Mouse (Mus musculus): ENCODE measurements around the gene L2hgdh. TPM values are rescaled to one million over a fixed set of nuclear protein-coding genes. Genes with fewer than 3 reads are reported as not detected.
"Not testable (repeated sequence)": the region's sequence is repeated elsewhere in the genome, so short reads cannot be mapped to it uniquely, and the experiment has no call there.

L2hgdh gene
- polyA plus RNA-seq, 1 experiment from 2014 or later: 21.3 TPM

GRCm38 (mm10) chr12:69653973-69654372 lies 70.7 kb downstream of the L2hgdh start:
- H3K4me3 ChIP-seq (ENCODE audit: low read length); H3K27ac ChIP-seq (ENCODE audit: low read length); H3K27me3 ChIP-seq (replicated peaks; ENCODE audit: control insufficient read depth, insufficient read depth, low read length); H3K9me3 ChIP-seq (ENCODE audit: control insufficient read depth, low read length); H3K4me1 ChIP-seq (ENCODE audit: control insufficient read depth, insufficient read depth, low read length); H3K36me3 ChIP-seq (ENCODE audit: control insufficient read depth, insufficient read depth, low read length); H3K9ac ChIP-seq (ENCODE audit: low read depth, low read length); H3K4me2 ChIP-seq (ENCODE audit: low read depth, low read length): not testable (repeated sequence)
- ATAC-seq: peak; percentile 55

- no peak overlapping the region for H3K9ac ChIP-seq (ENCODE audit: low read depth, low read length)
- peaks cover 4% of the 10 kb centered on the region; the same call in 1 of the 2 replicates for H3K4me1 ChIP-seq (ENCODE audit: control insufficient read depth, insufficient read depth, low read length)
- ATAC-seq: peak; percentile 91
- H3K4me2 ChIP-seq (ENCODE audit: low read depth, low read length): no peak overlapping the region
- no peaks in the 10 kb centered on the region for H3K27me3 ChIP-seq (replicated peaks; ENCODE audit: control insufficient read depth, insufficient read depth, low read length)
- H3K36me3 ChIP-seq (ENCODE audit: control insufficient read depth, insufficient read depth, low read length): no peaks in the 10 kb centered on the region
- H3K4me3 ChIP-seq (ENCODE audit: low read length): no peak overlapping the region
- H3K9me3 ChIP-seq (ENCODE audit: control insufficient read depth, low read length): 0 out of 2 replicates have a peak, but pooled peaks cover 3% of the 10 kb centered on the region
- no peak overlapping the region for H3K27ac ChIP-seq (ENCODE audit: low read length)
- WGBS: 68% methylated on average over 8 of the region's 8 CpGs
Measured at GRCm38 (mm10) chr12:69649511-69649910, 75.2 kb downstream of the L2hgdh start.

GRCm38 (mm10) chr12:69645821-69646616 lies 78.7 kb downstream of the L2hgdh start:
- 78% methylated on average over 8 of the region's 8 CpGs for WGBS
- Histone ChIP-seq H3K9me3 (ENCODE audit: control insufficient read depth, low read length) (no peaks in the 10 kb centered on the region), H3K36me3 (ENCODE audit: control insufficient read depth, insufficient read depth, low read length) (no peaks in the 10 kb centered on the region), H3K27me3 (replicated peaks; ENCODE audit: control insufficient read depth, insufficient read depth, low read length) (no peaks in the 10 kb centered on the region), H3K4me1 (ENCODE audit: control insufficient read depth, insufficient read depth, low read length) (peaks cover 4% of the 10 kb centered on the region; the same call in 1 of the 2 replicates), H3K4me3 (ENCODE audit: low read length) (no peak overlapping the region), H3K4me2 (ENCODE audit: low read depth, low read length) (no peak overlapping the region), H3K9ac (ENCODE audit: low read depth, low read length) (no peak overlapping the region), H3K27ac (ENCODE audit: low read length) (no peak overlapping the region)
- ATAC-seq: peak; percentile 57; the same call in 1 of the 2 replicates

- H3K27me3 ChIP-seq (replicated peaks; ENCODE audit: control insufficient read depth, insufficient read depth, low read length): no peaks in the 10 kb centered on the region
- H3K4me3 ChIP-seq (ENCODE audit: low read length): no peak overlapping the region
- H3K9ac ChIP-seq (ENCODE audit: low read depth, low read length): no peak overlapping the region
- H3K4me2 ChIP-seq (ENCODE audit: low read depth, low read length): no peak overlapping the region
- 62% methylated on average over 3 of the region's 3 CpGs for WGBS
- no peak overlapping the region for H3K27ac ChIP-seq (ENCODE audit: low read length)
- H3K4me1 ChIP-seq (ENCODE audit: control insufficient read depth, insufficient read depth, low read length): peaks cover 4% of the 10 kb centered on the region; the same call in 1 of the 2 replicates
- no peaks in the 10 kb centered on the region for H3K9me3 ChIP-seq (ENCODE audit: control insufficient read depth, low read length)
- no peak for ATAC-seq
- no peaks in the 10 kb centered on the region for H3K36me3 ChIP-seq (ENCODE audit: control insufficient read depth, insufficient read depth, low read length)
Measured at GRCm38 (mm10) chr12:69644877-69645276, 79.8 kb downstream of the L2hgdh start.

GRCm38 (mm10) chr12:69642877-69643276 lies 81.8 kb downstream of the L2hgdh start:
- no peaks in the 10 kb centered on the region for H3K9me3 ChIP-seq (ENCODE audit: control insufficient read depth, low read length)

More at GRCm38 (mm10) chr12:69642877-69643276, 81.8 kb downstream of the L2hgdh start:
- Histone ChIP-seq H3K4me1 (ENCODE audit: control insufficient read depth, insufficient read depth, low read length) (peaks cover 4% of the 10 kb centered on the region; the same call in 1 of the 2 replicates), H3K9ac (ENCODE audit: low read depth, low read length) (no peak overlapping the region), H3K36me3 (ENCODE audit: control insufficient read depth, insufficient read depth, low read length) (no peaks in the 10 kb centered on the region), H3K27ac (ENCODE audit: low read length) (no peak overlapping the region), H3K4me2 (ENCODE audit: low read depth, low read length) (no peak overlapping the region), H3K4me3 (ENCODE audit: low read length) (no peak overlapping the region), H3K27me3 (replicated peaks; ENCODE audit: control insufficient read depth, insufficient read depth, low read length) (no peaks in the 10 kb centered on the region)
- no peak for ATAC-seq
- WGBS: 89% methylated on average over 5 of the region's 5 CpGs

MicroRNAs encoded within 50 kb of the gene (microRNA counts, 519-probe panel; counts per million panel counts)
- microRNA mmu-miR-681: 35.7 counts per million

Small RNAs within 50 kb of the gene (microRNA-seq; reads per million reads assigned to microRNA genes)
- gene Mir681: not detected

Other genes with a start within 250 kb of the L2hgdh start
- gene Vcpkmt, start 141.8 kb downstream of the L2hgdh start, polyA plus RNA-seq (2015; fragmentation: Nextera tagmentation; extraction: Ambion mirVana): 23.7 and 24.2 TPM in 2 replicates
- gene Sos2, start 43.0 kb downstream of the L2hgdh start, polyA plus RNA-seq (2015; fragmentation: Nextera tagmentation; extraction: Ambion mirVana): 7.0 and 7.2 TPM in 2 replicates
- 33.4 and 33.5 TPM in 2 replicates for gene Atp5s, start 77 bp upstream of the L2hgdh start, polyA plus RNA-seq (2015; fragmentation: Nextera tagmentation; extraction: Ambion mirVana)
- 1.5 and 2.2 TPM in 2 replicates for gene Cdkl1, start 66.4 kb upstream of the L2hgdh start, polyA plus RNA-seq (2015; fragmentation: Nextera tagmentation; extraction: Ambion mirVana)
- gene Atl1, start 167.7 kb upstream of the L2hgdh start, polyA plus RNA-seq (2015; fragmentation: Nextera tagmentation; extraction: Ambion mirVana): 5.1 and 5.4 TPM in 2 replicates
- gene Map4k5, start 168.3 kb upstream of the L2hgdh start, polyA plus RNA-seq (2015; fragmentation: Nextera tagmentation; extraction: Ambion mirVana): 14.2 and 17.0 TPM in 2 replicates